Mouse (Mus musculus) erythroblast, embryonic 14.5 days (primary cell): ENCODE measurements around the gene Rpl38.

Experiments used
- GATA1 ChIP-seq: IDR thresholded peaks from 2 replicates; pipeline ENCODE4 v1.6.1; 2012; ENCODE audit warnings: low read length, inconsistent platforms, mixed read lengths
- TAL1 ChIP-seq: IDR thresholded peaks from 3 replicates; pipeline ENCODE4 v1.6.1; 2012; ENCODE audit warnings: low read length, inconsistent platforms, mixed read lengths

- no peak for TF ChIP-seq GATA1
- no peak for TF ChIP-seq TAL1
These were observed 31.4 kb upstream of the Rpl38 start for GRCm38 (mm10) chr11:114636727-114637505.
